Mouse (Mus musculus) lung, postnatal 4 days (tissue): ENCODE data around the gene Tcf7l2.

Source experiments
- DNase-seq, 2 experiments: peaks; one replicate each; pipeline ENCODE4 v3.0.0; 2021

Tcf7l2 gene

DNA sequence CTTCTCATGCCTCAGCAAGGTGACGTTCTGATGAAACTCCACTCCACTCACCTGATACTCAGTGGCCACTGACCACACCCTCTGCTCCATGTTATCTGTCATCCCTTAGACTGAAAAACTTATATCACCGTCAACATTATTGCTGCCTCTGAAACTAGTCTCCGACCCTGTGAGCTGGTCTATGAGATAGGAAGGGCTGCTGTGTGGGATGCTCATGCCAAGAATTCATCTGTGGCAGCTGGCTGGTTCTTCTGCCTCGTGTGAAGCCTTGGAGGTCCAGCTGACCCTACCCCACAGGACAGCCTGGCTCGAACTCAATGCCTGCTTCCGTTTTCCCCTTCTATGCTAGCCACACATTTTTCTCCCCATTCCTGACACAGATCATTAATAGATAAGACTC is 125.6 kb downstream of the Tcf7l2 start:
- DNase-seq: no peak

DNA sequence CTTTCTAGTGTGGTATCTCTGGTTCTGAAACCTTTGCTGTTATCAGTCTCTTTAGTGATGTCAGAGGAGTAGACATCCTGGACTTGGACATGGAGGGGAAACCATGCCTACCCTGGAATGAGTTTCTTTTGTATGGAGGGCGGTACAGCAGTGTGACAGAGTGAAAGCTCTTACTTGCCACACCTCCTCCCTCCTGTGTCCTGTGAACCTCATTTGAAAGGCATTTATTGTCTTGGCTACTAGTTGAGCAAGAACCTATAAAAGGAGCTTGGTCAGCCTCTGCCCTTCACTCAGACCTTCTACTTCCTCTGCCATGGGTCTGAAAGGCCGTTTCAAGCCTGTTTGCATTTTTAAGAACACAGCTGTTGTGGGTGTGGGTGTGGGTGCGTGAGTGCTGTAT is 126.3 kb downstream of the Tcf7l2 start:
- no peak for DNase-seq

GRCm38 (mm10) chr19:55868597-55868996 is 127.0 kb downstream of the Tcf7l2 start:
- no peak for DNase-seq

DNA sequence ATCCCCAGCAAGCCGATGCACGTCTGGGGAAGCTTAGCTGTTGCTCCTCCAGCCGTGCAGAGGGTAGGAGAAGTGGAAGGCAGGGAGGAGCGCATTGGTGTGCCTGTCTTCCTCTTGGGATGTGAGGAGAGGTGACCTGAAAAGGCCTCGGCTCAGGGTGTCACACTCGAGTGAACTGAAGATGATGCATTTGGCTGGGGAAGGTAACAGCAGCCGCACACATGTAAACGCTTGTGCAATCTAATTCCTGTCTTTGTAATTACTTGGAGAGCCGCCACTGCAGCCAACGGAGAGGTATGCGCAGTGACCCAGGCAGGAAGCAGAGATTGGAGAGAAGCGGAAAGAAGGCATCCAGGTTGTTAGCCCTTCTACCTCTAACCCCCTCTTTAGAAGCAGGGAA is 129.2 kb downstream of the Tcf7l2 start:
- DNase-seq: no peak

DNA sequence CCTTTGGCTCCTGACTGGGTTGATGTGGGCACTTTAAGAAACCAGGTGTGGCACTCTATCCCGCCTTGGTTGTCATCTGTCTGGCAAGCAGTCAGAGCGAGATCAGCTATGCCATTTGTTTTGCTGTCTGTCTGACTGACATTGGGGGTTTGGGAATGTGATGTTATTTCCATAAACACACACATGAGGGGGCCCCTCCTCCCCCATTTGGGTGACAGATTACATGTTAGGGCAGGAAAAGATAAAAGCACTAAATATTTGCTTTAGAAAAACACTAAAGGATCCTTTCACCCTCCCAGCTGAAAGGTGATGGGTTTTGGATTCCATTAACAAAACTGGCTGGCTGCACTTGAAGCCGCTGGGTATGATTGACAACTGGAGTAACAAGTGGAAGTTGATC is 129.9 kb downstream of the Tcf7l2 start:
- DNase-seq: no peak

DNA sequence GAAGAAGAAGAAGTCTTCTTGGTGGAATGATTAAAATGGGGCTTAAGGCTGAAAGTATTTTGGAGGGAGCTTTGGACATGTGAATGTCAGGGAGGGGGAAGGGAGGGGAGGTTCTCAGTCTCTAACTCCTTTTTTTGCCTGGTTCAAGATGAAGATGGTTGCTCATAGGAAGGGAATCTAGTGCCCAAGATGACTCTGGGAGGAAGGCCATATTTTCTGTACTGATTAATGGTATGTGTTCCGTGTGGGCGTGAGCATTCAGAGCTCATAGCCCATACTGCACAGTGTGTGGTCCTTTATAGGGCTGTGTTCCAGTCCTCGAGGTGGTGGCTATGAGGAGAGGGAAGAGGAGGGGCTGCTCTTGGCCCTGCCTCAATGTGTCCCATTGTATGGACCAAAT is 131.6 kb downstream of the Tcf7l2 start:
- no peak for DNase-seq

DNA sequence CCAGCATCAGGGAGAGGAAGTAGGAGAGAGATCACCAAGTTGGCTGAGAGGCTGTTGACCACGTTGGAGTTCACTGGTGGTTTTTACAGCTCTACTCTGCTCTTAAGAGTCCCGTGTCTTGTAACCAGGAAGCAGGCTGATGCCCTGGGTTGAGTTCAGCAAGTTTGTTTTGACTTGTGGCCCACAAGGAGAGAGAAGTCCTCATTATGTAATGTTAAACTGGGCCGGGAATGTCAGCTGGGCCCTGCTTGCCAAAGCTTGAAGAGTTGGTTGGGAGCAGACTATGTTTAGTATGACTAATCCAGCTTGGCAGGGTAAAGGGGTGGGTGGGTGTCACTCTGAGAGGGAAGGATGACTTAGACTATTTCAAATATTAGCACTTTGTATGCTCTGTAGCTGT is 134.9 kb downstream of the Tcf7l2 start:
- peak; percentile 58 to 72 for DNase-seq

DNA sequence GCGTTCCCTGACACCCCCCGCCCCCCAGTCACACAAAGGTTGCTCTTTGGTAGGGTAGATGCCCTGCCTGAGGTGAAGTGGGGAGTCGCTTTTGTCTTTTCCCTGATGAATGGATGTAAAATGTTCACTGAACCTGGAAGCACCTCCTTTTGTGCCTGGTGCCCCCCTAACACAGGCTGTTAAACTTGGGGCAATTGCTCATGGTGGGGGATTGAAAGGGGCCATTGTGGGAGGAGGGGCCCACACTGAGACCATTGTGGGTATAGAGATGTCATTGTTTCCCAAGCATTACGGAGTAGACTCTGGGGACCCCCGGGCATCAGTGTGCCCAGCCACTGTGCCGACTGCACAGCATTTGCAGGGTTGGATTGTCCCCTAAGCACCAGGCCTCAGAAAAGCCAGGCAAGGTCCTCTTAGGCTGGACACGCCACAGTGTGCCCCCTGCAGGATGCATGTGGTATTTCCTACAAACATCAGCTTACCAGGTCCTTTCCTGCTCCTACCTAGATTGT is 135.8 kb downstream of the Tcf7l2 start:
- peak; percentile 55 to 73 for DNase-seq

DNA sequence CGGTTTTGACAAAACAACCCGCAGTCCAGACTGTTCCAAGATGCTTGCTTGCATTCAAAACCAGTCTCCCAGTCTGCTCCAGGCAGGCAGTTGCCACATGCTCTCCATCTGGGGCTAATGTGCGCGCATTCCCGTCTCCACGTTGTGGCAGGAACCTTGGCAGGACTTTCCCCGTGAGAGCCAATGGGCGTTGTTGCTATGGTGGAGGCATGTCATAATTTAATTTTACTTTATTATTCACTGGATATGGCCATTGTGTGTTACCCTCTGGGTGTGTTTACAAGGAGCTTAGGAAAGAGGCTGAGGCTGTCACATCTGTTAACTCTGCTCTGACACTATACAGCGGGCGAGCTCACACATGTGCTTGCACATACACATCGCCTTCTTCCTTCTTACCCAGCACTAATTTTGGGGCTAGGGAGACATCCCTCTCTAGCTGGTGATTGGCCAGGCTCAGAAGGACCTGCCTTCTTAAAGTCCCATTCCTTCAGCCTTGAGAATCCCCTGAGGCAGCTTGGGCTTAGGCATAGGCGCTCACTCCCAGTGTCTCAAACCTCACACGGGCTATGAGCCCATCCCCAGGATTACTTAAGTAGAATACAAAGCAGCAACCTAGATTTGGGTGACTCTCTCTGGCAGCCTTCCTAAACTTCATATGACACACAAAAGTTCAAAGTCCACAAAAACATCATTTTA is 139.2 kb downstream of the Tcf7l2 start:
- peak; percentile 17 to 68 for DNase-seq

- no peak for DNase-seq
Observed at GRCm38 (mm10) chr19:55886536-55886935, 144.9 kb downstream of the Tcf7l2 start.

DNA sequence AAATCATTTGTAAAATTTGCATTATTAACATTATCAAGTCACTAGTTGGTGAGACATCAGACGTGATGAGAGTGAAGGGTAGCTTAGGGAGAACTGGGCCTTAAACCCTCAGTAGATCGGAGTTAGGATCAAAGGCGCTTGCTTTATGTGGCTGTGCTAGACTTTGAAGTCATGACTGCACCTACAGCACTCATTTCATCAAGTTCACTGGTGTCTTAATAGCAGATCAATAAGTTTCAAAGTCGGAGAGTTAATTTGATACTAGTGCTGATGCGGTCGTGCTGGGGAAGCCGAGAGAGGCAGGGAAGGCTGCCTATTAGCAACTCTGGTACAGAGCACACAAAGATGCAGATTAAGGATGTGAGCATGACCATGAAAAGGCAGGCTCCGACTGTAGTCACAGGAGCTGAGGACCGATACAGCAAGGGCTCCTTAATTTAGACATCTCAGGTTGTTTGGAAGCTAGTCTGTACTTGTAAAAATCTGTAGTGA is 150.1 kb downstream of the Tcf7l2 start:
- DNase-seq: no peak

- DNase-seq: no peak
Observed at GRCm38 (mm10) chr19:55893557-55893956, 151.9 kb downstream of the Tcf7l2 start.

DNA sequence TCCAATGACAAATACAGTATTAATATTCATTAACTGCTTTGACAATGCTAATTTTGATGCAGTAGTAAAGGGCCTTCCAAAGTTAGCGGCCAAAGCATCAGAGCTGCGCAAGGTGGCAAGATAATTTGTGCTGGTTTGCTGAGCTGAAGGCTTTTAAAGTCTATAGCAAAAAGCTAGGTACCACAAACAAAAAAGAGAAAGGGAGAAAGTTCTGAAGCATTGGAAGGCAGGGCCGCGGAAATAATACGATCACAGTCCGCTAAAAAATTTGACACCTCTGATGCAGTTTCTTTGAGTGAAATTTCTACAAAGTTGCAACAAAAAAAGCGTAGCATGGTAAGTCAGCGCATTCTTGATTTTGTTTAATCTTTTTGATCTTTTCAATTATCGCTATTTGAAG is 152.8 kb downstream of the Tcf7l2 start:
- DNase-seq: no peak

DNA sequence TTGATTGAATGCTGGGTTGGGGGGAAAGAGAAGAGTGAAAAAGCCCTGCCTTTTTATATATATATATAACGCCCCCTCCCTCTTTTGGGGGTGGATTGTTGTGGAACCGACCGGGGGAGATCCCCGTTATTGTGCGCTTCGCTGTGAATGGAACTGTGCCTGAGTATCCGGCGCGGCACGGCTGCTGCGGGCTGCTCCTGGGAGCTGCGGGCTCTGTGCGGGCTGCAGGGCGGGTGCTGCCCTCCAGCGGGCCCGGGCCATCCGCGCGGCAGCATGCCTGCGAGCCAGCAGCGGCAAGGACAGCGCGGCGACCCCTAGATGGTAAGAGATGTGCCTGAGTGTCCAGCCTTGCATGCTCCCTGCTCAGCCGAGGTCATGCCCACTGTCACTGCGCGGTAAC is 153.7 kb downstream of the Tcf7l2 start:
- peak; percentile 74 to 79 for DNase-seq

DNA sequence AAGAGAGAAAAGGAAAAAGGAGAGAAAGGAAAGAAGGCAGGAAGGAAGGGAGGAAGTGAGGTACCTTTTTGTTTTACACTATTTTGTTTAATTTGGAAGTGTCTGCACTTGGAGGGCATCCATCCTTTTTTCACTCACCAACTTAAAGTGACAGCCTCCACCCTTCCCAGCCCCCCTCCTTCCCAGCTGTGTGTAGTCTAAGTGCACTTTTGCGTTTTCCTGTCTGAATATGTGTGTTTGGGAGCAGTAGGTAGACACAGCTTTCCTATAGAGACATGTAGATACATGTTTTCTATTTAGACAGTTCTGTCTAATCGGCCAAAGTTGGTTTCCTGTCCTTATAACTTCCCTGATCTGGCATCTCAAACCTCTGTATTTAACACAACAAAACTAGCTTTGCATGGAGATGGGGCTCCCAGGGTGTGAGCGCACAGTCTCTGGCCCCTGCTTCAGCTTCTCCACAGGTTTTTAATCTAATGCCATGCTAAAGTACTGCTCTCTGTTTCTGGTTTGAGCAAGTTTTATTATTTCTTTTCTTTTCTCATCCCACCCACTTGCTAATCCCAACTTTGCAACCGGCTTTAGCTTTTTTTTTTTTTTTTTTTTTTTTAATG is 154.3 kb downstream of the Tcf7l2 start:
- DNase-seq: no peak

GRCm38 (mm10) chr19:55896629-55897028 is 155.0 kb downstream of the Tcf7l2 start:
- no peak for DNase-seq

GRCm38 (mm10) chr19:55902573-55903385 is 161.2 kb downstream of the Tcf7l2 start:
- no peak for DNase-seq

DNA sequence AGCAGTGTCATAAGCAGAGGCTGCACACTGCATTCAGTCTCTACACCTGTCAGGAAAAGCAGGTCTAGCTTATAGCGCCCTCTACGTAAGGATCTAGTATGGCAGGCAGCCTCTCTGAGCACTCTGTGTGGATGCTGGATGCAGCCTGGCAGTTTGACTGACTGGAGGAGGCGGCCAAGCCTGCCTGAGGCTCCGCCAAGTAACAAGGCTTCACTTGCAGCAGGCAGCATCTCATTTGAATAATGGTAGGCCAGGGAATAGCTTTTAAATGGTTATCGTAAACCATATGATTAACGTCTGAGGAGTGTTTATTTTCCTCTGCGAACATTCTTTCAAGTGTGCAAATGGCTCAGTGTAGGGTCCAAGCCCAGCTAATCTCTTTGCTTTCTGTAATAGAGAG is 167.4 kb downstream of the Tcf7l2 start:
- DNase-seq: peak in 1 of 2 experiments; percentile 16

GRCm38 (mm10) chr19:55911941-55912340 is 170.3 kb downstream of the Tcf7l2 start:
- DNase-seq: no peak

DNA sequence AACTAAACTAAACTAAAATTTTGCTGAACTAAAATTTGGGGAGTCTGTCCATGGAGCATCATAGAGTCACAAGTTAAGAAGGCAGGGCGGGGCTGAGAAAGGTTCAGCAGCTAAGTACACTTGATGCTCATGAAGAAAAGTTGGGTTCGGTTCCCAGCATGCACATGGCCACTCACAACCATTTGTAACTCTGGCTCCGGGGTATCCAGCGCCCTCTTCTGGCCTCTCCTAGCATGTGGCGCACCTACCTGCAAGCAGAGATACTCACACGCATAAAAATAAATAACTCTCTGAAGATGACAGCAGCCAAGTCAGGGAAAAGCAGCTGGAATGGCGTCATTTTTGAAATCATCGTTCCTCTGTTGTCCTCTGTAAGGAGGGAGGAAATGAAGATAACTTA is 171.2 kb downstream of the Tcf7l2 start:
- DNase-seq: no peak

GRCm38 (mm10) chr19:55913585-55913984 is 172.0 kb downstream of the Tcf7l2 start:
- no peak for DNase-seq

- no peak for DNase-seq
Observed at GRCm38 (mm10) chr19:55914614-55915211, 173.1 kb downstream of the Tcf7l2 start.

DNA sequence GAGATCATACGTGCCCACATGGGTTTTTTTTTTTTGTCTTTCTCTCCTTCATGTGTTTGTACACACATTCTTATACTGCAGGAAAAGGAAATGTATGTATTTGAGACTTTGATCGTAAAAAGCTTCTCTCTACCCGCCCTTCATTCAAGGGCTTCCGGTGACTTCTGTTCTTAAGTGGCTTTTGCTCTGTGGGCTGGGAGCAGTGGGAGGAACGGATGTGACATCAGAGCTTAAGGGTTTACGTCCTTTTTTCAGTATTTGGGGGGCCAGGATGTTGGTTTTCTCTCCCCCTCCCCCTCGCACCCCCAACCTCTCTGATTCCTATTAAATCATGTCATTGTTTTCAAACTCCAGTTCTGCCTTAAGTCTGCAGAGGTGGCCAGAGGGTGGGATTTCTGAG is 173.9 kb downstream of the Tcf7l2 start:
- no peak for DNase-seq
